Mouse (Mus musculus) liver, adult 2 months (tissue): ENCODE measurements around the gene Eif4e3. TPM values are rescaled to one million over a fixed set of nuclear protein-coding genes. Genes with fewer than 3 reads are reported as not detected.
A peak's percentile ranks its signal among the peaks of the same experiment; 100 is the strongest.

ENCODE experiments used
- DNase-seq: peaks from one replicate; pipeline ENCODE4 v3.0.0-alpha.2; 2011; ENCODE audit warnings: low read depth, low spot score; ENCODE audit errors: extremely low read depth
- H3K27ac ChIP-seq: fragments of 200-500 bp; replicated peaks from 2 replicates; pipeline ENCODE4 v1.5.1; 2012; ENCODE audit warnings: low read depth, mild to moderate bottlenecking, control low read depth, inconsistent platforms, low read length; ENCODE audit not compliant: insufficient read depth
- H3K27me3 ChIP-seq: fragments of 200-500 bp; 2 replicates; pipeline ENCODE4 v1.6.1; 2012; ENCODE audit warnings: mild to moderate bottlenecking, moderate library complexity, low read length, inconsistent platforms; ENCODE audit not compliant: control insufficient read depth, insufficient read depth
- H3K36me3 ChIP-seq: fragments of 200-500 bp; 2 replicates; pipeline ENCODE4 v1.6.1; 2012; ENCODE audit warnings: low read length, inconsistent platforms; ENCODE audit not compliant: control insufficient read depth, insufficient read depth
- H3K4me1 ChIP-seq: fragments of 200-500 bp; 2 replicates; pipeline ENCODE4 v1.6.1; 2011; ENCODE audit warnings: low read length; ENCODE audit not compliant: control insufficient read depth, insufficient read depth
- H3K4me3 ChIP-seq: fragments of 200-500 bp; 2 replicates; pipeline ENCODE4 v1.5.1; 2011; ENCODE audit warnings: low read depth, mild to moderate bottlenecking, control low read depth, low read length, moderate library complexity; ENCODE audit not compliant: insufficient read depth
- H3K79me2 ChIP-seq: fragments of 200-500 bp; 2 replicates; pipeline ENCODE4 v1.6.1; 2012; ENCODE audit warnings: inconsistent platforms, mild to moderate bottlenecking, low read length, moderate library complexity; ENCODE audit not compliant: control insufficient read depth, insufficient read depth
- H3K9ac ChIP-seq: fragments of 200-500 bp; 2 replicates; pipeline ENCODE4 v1.6.1; 2012; ENCODE audit warnings: low read depth, mild to moderate bottlenecking, control low read depth, inconsistent platforms, low read length
- CTCF ChIP-seq: fragments of 200-500 bp; IDR thresholded peaks from 2 replicates; pipeline ENCODE4 v1.5.1; 2011; ENCODE audit warnings: low read depth, low read length, control low read depth
- POLR2A ChIP-seq: fragments of 200-500 bp; IDR thresholded peaks from 2 replicates; pipeline ENCODE4 v1.6.1; 2011; ENCODE audit warnings: low read length, control low read depth; ENCODE audit not compliant: insufficient read depth; ENCODE audit errors: extremely low read depth
- WGBS: fragments of 180-500 bp; shearing (Covaris S2); methylation state at CpG from one replicate; pipeline ENCODE4 v1.1.7; 2018; 5-methylcytosine and 5-hydroxymethylcytosine counted together
- polyA plus RNA-seq: library from polyadenylated mRNA; depleted of rRNA; stranded (reverse); fragments of >200 nt; gene quantifications from 2 replicates; pipeline ENCODE4 v1.2.3, GENCODE M21; 2012
- total RNA-seq: library from RNA; depleted of rRNA; stranded (reverse); fragments of >200 nt; gene quantifications from 2 replicates; pipeline ENCODE4 v1.2.3, GENCODE M21; 2014

Eif4e3 gene
- total and polyA plus RNA-seq, 2 experiments = 1.3 to 4.1 TPM

DNA sequence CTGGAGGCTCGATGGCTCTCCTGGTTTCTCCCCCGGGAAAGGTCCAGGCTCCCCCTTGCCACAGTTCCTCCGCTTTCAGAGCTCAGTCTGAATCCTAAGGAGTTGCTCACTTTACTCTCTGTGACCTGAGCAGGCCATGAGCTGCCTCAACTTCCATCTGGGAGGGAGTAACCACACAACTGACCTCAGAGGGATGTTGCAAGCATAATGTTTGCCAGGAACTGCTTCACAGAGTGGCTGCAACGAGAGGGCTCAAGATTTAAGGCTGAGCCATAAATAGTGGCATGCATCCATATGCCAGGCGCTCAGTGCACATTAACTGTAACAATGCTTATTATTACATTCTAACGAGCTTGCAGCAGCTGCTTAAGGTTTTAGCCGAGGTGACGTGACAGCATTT is 29.8 kb downstream of the Eif4e3 start:
- no peak overlapping the region for H3K27ac ChIP-seq
- H3K79me2 ChIP-seq = no peaks in the 10 kb centered on the region
- TF ChIP-seq POLR2A = no peak
- H3K9ac ChIP-seq = no peak overlapping the region
- H3K4me3 ChIP-seq = no peak overlapping the region
- H3K27me3 ChIP-seq = no peaks in the 10 kb centered on the region
- H3K4me1 ChIP-seq = no peaks in the 10 kb centered on the region
- 74% methylated on average over 8 of the region's 8 CpGs for WGBS
- no peak for DNase-seq
- H3K36me3 ChIP-seq = no peaks in the 10 kb centered on the region

DNA sequence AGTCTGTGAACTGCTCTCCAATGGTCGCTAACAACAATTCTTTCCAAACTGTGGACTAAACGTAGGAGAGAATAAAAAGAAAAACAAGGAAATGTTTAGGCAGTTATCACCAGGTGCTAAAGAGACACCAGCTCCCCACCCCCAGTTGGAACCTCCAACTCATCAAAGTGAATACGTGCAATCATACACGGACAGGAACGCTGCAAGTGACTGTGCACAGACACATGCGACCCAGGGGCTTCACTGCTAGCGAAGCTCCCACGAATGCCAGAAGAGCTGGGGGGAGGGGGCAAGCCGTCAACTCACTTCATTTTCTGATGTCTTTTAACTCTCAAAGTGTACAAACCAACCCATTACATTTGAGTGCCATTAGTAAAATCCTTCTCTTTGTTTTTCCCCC is 30.4 kb downstream of the Eif4e3 start:
- H3K4me3 ChIP-seq = no peak overlapping the region
- no peaks in the 10 kb centered on the region for H3K36me3 ChIP-seq
- TF ChIP-seq POLR2A = no peak
- H3K4me1 ChIP-seq = no peaks in the 10 kb centered on the region
- no peak for DNase-seq
- H3K27me3 ChIP-seq = no peaks in the 10 kb centered on the region
- WGBS = 49% methylated on average over 9 of the region's 9 CpGs
- H3K79me2 ChIP-seq = no peaks in the 10 kb centered on the region
- H3K27ac ChIP-seq = no peak overlapping the region
- H3K9ac ChIP-seq = no peak overlapping the region

DNA sequence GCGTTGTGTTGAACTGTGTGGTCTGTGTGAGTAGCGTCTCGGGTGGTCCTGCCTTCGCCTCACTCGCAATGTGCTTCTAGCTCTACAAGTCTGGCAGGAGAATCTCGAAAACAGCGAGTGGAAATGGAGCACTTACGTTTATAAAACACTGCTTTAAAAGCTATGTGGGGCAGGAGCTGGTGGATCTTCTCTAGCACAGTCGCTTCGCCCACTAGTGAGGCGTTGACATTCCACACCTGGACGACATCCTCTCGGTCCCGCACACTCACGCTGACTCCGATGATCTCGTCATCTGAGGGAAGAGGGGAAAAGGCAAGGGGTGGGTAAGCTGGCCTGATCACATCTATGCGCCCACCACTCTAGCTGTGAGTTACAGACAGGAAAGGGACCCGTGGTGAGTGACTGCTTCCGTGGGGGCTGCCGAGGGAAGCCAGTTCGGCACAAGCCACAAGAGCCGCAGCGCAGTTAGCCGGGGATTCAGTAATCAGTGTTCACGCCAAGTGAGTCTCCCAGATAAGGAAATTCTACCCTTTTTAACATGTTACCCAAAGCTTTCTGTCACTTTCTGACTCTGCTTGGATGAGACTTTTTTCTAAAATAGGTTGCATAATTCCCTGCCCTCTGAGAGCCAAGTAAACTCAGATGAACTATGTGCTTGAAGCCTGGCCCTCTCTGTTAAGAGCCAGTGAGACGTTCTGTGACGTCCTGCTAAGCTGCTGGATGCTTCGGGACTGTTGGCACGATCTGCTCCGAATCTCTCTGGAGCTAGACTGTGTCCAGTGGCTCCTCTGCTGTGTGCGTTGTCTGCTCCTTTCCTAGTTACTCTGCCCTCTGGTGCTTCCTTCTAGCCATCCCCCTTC is 34.2 kb downstream of the Eif4e3 start:
- no peaks in the 10 kb centered on the region for H3K4me1 ChIP-seq

DNA sequence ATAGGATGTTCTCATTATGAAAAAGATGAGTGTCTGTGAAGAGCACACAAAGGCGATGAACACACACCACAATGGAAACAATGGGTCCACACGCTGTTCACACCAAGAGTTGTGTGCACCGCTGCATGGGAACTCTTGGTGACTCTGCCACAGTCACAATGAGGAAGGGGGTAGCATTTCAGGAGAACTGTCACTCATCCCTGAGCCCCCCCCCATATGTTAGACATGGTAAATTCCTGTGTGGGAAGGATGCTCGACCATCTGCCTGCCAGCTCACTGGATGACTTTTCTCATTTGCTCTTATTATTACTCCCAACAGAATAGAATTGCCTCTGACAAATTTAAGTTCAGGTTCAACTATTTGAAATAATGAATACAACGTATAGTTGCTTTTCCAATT is 34.9 kb downstream of the Eif4e3 start:
- no peak overlapping the region for H3K27ac ChIP-seq
- no peaks in the 10 kb centered on the region for H3K79me2 ChIP-seq
- DNase-seq = no peak
- no peaks in the 10 kb centered on the region for H3K4me1 ChIP-seq
- no peak overlapping the region for H3K9ac ChIP-seq
- H3K27me3 ChIP-seq = no peaks in the 10 kb centered on the region
- WGBS = 92% methylated on average over 5 of the region's 5 CpGs
- TF ChIP-seq POLR2A = no peak
- no peak for TF ChIP-seq CTCF
- H3K4me3 ChIP-seq = no peak overlapping the region
- no peaks in the 10 kb centered on the region for H3K36me3 ChIP-seq

More for the DNA sequence above, 34.2 kb downstream of the Eif4e3 start:
- peak; percentile 35 for DNase-seq
- H3K36me3 ChIP-seq = no peaks in the 10 kb centered on the region
- H3K79me2 ChIP-seq = no peaks in the 10 kb centered on the region
- no peak overlapping the region for H3K9ac ChIP-seq
- TF ChIP-seq CTCF (no peak), POLR2A (no peak)
- H3K4me3 ChIP-seq = no peak overlapping the region
- no peaks in the 10 kb centered on the region for H3K27me3 ChIP-seq
- 84% methylated on average over 32 of the region's 32 CpGs for WGBS
- H3K27ac ChIP-seq = no peak overlapping the region

DNA sequence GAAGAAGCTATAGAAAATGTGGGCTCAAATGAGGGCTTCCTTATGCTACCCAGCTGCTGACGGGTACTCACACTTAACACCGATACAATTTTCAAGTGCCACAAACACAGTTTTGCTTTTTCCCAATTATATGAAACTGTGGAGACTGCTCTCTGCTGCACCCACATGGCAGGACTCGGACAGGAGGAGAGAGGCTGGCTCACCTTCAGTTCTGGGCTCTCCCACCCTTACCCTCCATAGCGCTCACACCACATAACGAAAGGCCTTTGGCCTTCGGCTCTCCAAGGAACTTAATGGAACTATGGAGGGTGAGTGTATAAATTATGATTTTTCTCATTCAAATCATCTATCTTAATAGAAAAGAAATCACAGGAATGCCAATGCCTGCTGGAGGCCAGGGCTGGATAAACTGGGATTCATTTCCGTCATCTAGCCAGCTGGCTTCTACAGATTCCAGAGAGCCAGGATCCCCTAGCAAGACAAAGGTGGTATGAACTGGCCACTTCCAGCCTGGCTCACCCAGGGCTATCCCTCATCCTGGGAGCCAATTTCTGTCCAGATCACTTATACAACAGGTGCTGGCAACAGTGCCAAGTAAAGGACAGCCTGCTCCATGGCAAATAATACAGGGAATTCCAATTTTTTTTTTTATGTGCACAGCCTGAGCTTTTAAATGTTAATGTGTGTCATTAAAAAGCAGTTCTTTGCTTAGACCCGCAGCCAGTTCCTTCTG is 36.7 kb downstream of the Eif4e3 start:
- 90% methylated on average over 8 of the region's 8 CpGs for WGBS
- no peak overlapping the region for H3K27ac ChIP-seq
- H3K4me3 ChIP-seq = no peak overlapping the region
- H3K4me1 ChIP-seq = no peaks in the 10 kb centered on the region
- DNase-seq = no peak
- no peaks in the 10 kb centered on the region for H3K27me3 ChIP-seq
- TF ChIP-seq POLR2A (no peak), CTCF (no peak)
- H3K36me3 ChIP-seq = no peaks in the 10 kb centered on the region
- no peak overlapping the region for H3K9ac ChIP-seq
- H3K79me2 ChIP-seq = no peaks in the 10 kb centered on the region

DNA sequence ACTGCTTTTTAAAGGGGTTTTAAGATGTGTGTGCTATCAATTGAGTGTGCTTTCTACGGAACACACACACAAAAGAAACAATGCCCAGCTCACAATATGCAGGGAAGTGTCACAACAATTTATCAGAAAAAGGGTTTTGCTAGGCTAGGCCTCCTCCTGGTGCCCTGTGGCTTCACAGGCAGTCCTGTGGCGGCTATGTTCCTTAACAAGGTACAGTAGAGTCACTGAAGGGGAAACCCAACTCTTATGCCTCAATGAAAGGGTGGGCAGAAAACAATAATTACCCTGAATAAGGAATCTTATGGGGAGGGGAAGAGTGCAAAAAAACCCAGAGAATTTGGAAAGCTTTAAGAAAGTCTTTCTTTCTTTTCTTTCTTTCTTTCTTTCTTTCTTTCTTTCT is 40.2 kb downstream of the Eif4e3 start:
- TF ChIP-seq CTCF (no peak), POLR2A (no peak)
- DNase-seq = no peak
- H3K4me1 ChIP-seq = no peaks in the 10 kb centered on the region
- no peak overlapping the region for H3K9ac ChIP-seq
- WGBS = 96% methylated on average over 2 of the region's 2 CpGs
- no peak overlapping the region for H3K27ac ChIP-seq
- H3K79me2 ChIP-seq = no peaks in the 10 kb centered on the region
- H3K4me3 ChIP-seq = no peak overlapping the region
- H3K36me3 ChIP-seq = no peaks in the 10 kb centered on the region
- no peaks in the 10 kb centered on the region for H3K27me3 ChIP-seq
